Mouse (Mus musculus) stomach, embryonic 14.5 days (tissue): ENCODE data around the gene Tut7. TPM values are rescaled to one million over a fixed set of nuclear protein-coding genes. Genes with fewer than 3 reads are reported as not detected.
"Not testable (repeated sequence)": the region's sequence is repeated elsewhere in the genome, so short reads cannot be mapped to it uniquely, and the experiment has no call there.

Source experiments
- ATAC-seq: fragments of 200-750 bp; cut with Nextera tagmentation; 2 replicates; pipeline ENCODE4 v1.8.0; 2017; ENCODE audit warnings: low read depth, moderate TSS enrichment; ENCODE audit not compliant: insufficient number of reproducible peaks, insufficient read depth, low FRiP score
- H3K27ac ChIP-seq: fragments of 300-500 bp; sonication (generic); 2 replicates; pipeline ENCODE4 v1.5.1; 2014; ENCODE audit warnings: mild to moderate bottlenecking, low read length, moderate library complexity, mixed read lengths
- H3K27me3 ChIP-seq: fragments of 300-500 bp; sonication (generic); 2 replicates; pipeline ENCODE4 v1.6.1; 2014; ENCODE audit warnings: low read length, control low read depth, mixed read lengths; ENCODE audit not compliant: control insufficient read depth, insufficient read depth
- H3K36me3 ChIP-seq: fragments of 300-500 bp; sonication (generic); 2 replicates; pipeline ENCODE4 v1.6.1; 2014; ENCODE audit warnings: mild to moderate bottlenecking, control low read depth, low read length, moderate library complexity, mixed read lengths; ENCODE audit not compliant: control insufficient read depth, insufficient read depth
- H3K4me1 ChIP-seq: fragments of 300-500 bp; sonication (generic); 2 replicates; pipeline ENCODE4 v1.6.1; 2014; ENCODE audit warnings: low read length, control low read depth, mixed read lengths; ENCODE audit not compliant: control insufficient read depth, insufficient read depth
- H3K4me2 ChIP-seq: fragments of 300-500 bp; sonication (generic); replicated peaks from 2 replicates; pipeline ENCODE4 v1.6.1; 2014; ENCODE audit warnings: low read depth, low read length, control low read depth
- H3K4me3 ChIP-seq: fragments of 300-500 bp; sonication (generic); 2 replicates; pipeline ENCODE4 v1.5.1; 2014; ENCODE audit warnings: low read depth, low read length, control low read depth
- H3K9ac ChIP-seq: fragments of 300-500 bp; sonication (generic); replicated peaks from 2 replicates; pipeline ENCODE4 v1.6.1; 2014; ENCODE audit warnings: low read depth, mild to moderate bottlenecking, control low read depth, low read length, moderate library complexity, mixed read lengths
- H3K9me3 ChIP-seq: fragments of 300-500 bp; sonication (generic); 2 replicates; pipeline ENCODE4 v1.6.1; 2016; ENCODE audit warnings: low read depth, low read length, control low read depth; ENCODE audit not compliant: control insufficient read depth
- WGBS: fragments of 180-500 bp; shearing (Covaris S2); extraction: QIAGEN DNeasy Blood & Tissue Kit; methylation state at CpG from one replicate; pipeline ENCODE4 v1.1.7; 2014; 5-methylcytosine and 5-hydroxymethylcytosine counted together
- polyA plus RNA-seq: library from polyadenylated mRNA; unstranded; fragments of >200 nt; fragmentation: Nextera tagmentation; extraction: Ambion mirVana; gene quantifications from 2 replicates; pipeline ENCODE4 v1.2.1, GENCODE M21; 2014

The Tut7 gene
- polyA plus RNA-seq, 1 experiment from 2014 or later: 49.4 TPM

- 0 out of 2 replicates have a peak overlapping the region, but pooled peaks have one; percentile 2 for H3K4me3 ChIP-seq
- no peak overlapping the region for H3K9ac ChIP-seq
- no peaks in the 10 kb centered on the region for H3K27me3 ChIP-seq
- 27% methylated on average over 29 of the region's 29 CpGs for WGBS
- peak overlapping the region; percentile 32 for H3K4me2 ChIP-seq
- no peak for ATAC-seq
- H3K36me3 ChIP-seq: no peaks in the 10 kb centered on the region
- H3K4me1 ChIP-seq: no peaks in the 10 kb centered on the region
- no peaks in the 10 kb centered on the region for H3K9me3 ChIP-seq
- H3K27ac ChIP-seq: no peak overlapping the region
Measured at GRCm38 (mm10) chr13:59726139-59726867, 96.6 kb downstream of the Tut7 start.

DNA sequence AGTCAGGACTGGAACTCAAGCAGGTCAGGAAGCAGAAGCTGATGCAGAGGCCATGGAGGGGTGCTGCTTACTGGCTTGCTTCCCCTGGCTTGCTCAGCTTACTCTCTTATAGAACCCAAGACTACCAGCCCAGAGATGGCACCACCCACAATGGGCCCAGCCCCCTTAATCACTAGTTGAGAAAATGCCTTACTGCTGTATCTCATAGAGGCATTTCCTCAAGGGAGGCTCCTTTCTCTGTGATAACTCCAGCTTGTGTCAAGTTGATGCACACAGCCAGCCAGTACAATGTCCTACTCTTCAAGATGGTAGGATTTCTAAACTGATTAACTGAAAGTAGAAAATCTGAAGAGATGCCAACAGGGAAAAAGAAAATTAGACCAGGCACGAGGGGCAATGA, 100.9 kb downstream of the Tut7 start:
- not testable (repeated sequence) for H3K9me3 ChIP-seq, H3K4me1 ChIP-seq, ATAC-seq, H3K9ac ChIP-seq, H3K4me2 ChIP-seq, H3K27ac ChIP-seq, H3K4me3 ChIP-seq, H3K36me3 ChIP-seq, H3K27me3 ChIP-seq
- WGBS: 66% methylated on average over 1 of the region's 1 CpGs

Other genes starting within 250 kb of the Tut7 start
- 27.6 and 28.8 TPM in 2 replicates for gene Agtpbp1, start 237.9 kb downstream of the Tut7 start, polyA plus RNA-seq
- 82.4 and 99.1 TPM in 2 replicates for gene Naa35, start 237.9 kb downstream of the Tut7 start, polyA plus RNA-seq
- gene Golm1, start 147.3 kb downstream of the Tut7 start, polyA plus RNA-seq: 95.7 TPM in 2 replicates
- gene 4921517D22Rik, start 129.0 kb downstream of the Tut7 start, polyA plus RNA-seq: not detected in 2 replicates
- 0.04 TPM in 1 of 2 replicates, not detected in the other for gene Spata31d1a, start 112.8 kb downstream of the Tut7 start, polyA plus RNA-seq
- gene Spata31d1b, start 110.9 kb downstream of the Tut7 start, polyA plus RNA-seq: not detected in 2 replicates
- not detected in 2 replicates for gene Spata31d1d, start 91.4 kb downstream of the Tut7 start, polyA plus RNA-seq
- not detected in 2 replicates for gene 1700014D04Rik, start 76.4 kb downstream of the Tut7 start, polyA plus RNA-seq
- gene Isca1, start 53.3 kb downstream of the Tut7 start, polyA plus RNA-seq: 120 and 121 TPM in 2 replicates
- gene Gm49354, start 40.9 kb downstream of the Tut7 start, polyA plus RNA-seq: not detected in 2 replicates